Mouse (Mus musculus): ENCODE results near the gene Stkld1. TPM values are rescaled to one million over a fixed set of nuclear protein-coding genes. Genes with fewer than 3 reads are reported as not detected.

Gene Stkld1
- polyA plus RNA-seq, 1 experiment = 0.80 TPM

DNA sequence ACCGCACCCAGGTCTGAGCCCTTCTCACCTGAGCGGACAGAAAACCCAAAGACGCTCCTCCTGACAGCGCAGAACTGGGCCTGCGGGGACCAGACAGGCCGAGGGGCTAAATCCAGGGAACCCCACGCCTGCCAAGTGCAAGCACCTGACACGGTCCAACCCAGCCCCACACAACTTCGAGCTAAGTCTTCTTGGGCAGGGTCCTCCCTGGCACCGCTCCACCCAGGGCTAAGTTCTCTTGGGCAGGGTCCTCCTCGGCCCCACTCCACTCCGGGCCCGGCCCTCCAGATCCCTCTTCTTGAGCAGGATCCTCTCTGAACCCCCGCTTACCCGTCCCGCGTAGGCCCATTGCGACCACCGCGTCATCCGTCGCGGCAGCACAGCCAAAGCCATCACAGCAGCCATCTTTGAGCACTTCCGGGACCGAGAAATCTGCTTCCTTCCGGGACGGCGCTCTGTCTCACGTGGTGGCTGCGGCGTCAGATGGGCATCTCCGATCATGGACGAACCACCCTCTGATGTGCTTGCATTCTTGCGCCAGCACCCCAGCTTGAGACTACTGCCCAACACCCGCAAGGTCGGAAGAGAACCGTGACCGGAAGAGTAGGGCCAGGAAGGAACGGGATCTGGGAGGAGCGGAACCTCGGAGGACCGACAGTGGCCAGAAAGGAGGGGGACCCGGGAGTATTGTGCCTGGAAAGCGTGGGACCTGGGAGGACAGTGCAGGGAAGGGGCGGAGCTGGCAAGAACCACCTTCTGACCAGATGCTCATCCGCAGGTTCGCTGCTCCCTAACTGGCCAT, 17.7 kb upstream of the Stkld1 start, which contains the start of the genes Surf2 and Surf1:
Gene Surf2 (plus strand): TSS at position 441 of the 802 bp plus-strand sequence.
Gene Surf1 (minus strand): TSS at position 604 of the 802 bp plus-strand sequence.
- DNase-seq (ENCODE audit: low read depth) = no peak

DNA sequence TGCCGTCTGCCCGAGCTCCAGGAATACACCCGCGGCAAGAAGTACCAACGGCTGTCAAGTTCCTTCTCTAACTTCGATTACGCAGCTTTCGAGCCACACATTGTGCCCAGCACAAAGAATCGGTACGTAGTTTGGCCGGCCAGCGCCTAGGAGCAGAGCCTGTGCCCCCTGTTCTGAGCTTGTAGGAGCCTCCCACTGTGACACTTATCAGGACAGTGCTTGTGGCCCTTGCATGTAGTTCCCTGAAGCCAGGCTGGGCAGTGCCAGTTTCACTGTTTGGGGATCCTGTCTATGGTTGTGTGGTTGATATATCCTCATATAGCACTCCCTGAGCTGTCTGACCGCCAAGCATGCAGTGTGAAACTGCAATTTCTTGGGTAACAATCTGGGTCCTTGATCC, 17.1 kb upstream of the Stkld1 start:
- DNase-seq (ENCODE audit: low read depth) = no peak

DNA sequence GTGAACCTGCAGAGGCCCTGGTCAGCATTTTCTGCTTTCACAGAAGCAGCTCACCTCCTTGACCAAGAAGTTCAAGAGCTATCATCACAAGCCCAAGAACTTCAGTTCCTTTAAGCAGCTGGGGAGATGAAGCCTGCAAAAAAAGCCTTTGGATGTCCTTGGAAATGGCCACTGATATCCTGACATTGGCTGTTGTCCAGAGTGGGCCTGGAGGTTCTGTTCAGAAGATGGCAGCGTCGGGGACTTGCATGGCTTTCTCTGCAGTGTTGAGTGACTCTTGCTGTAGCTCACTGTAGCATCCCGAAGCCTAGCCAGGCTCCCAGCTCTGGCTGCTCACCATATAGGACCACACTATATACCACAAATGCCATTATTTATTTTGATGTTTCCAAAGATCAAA, 14.2 kb upstream of the Stkld1 start:
- DNase-seq (ENCODE audit: low read depth) = no peak

DNA sequence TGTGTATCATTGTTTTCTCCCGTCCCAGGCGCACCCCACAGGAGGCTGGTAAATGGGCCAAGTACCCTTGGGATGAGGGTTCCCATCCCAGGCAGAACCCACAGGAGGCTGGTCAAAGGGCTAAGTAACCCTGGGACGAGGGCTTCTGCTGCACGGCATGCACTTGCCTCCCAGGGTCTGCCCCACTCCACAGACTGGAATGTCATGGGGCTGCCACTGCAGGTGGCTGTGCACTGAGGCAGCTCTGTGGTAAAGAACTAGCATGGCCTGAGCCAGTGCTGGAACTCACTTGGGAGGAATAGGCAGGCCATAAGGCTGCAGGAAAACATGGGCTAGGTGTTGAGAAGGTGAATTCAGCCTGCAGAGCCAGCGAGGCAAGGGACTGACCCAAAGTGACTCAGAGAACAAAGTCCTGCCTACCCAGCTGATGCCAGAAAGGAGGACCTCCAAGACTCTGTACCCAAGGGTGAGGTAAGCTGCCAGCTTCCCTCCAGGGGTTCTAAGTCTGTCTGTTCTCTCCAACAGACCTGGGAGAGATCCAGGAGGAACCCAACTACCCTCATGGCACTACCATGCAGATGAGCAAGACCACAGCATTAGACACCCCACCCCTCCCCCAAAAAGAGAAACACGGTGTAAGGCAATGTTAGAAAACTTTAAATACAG, 13.5 kb upstream of the Stkld1 start:
- DNase-seq (ENCODE audit: low read depth) = no peak

DNA sequence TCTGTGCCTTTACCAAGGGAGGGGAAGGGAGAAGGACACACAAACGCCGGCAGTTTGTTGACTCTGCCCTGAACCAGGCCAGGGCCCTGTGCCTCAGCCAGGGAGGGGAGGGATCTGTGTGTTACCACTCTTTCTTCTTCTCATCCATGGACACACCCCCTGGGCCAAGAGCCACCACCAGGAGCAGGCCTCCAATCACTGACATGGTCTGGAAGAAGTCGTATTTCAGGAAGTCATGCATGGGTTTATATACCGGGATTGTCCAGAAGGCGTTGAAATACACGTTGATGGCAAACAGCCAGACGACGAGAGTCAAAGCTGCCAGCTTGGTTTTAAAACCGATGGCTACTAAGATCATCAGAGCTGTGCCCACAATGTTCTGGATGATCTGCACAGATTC, 12.1 kb upstream of the Stkld1 start:
- DNase-seq (ENCODE audit: low read depth) = no peak

DNA sequence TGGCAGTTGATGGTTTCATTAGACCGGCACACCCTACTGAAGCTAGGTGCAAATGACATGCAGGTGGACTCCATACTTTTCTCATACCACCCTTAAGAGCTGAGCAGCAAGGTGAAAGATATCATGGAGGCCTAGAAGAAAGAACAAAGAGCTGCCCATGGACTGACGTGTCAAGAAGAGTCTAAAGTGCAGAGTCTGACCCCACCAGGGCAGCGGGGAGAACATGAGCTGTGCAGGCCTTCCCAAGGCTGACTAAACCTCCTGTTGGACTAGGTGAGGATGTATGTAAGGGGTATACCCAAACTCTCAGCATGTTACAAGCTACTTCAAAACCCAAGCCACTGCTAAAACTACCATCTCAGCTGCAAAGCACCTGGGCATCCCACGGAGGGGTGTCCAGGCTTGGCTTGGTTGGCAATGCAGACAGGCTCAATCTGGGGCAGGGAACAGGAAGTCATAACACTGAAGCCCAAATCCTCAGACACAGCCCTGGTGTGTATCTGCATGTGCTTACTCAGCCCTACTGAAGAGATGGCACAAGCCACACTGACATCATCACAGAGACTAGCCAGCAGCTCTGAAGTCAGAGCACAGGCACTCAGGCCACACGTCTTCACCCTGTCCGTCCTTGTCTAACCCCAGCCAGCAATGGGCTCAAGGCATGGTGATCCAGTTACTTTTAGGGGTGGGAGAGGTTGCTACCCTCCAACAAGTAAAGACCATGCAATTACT, 5.9 kb upstream of the Stkld1 start:
- DNase-seq (ENCODE audit: low read depth) = no peak

DNA sequence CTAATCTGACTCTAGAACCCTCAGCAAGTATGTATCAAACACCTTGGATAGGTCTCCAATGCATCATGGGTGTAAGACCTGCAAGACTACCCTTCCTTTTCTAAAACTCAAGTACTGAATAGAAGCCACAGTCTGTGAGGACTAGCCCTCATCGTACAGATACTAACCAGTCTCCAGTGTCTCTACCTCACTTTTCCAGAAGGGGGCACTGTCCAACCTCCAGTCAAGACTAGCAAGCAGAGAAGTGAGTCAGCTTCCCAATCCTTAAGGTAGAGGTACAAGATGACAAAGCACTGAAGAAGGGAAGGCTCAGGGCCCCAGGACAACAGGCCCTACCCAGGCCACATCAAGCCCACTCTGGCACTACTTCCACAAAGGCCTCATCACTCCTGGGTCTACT, 3.5 kb upstream of the Stkld1 start:
- DNase-seq (ENCODE audit: low read depth) = no peak

DNA sequence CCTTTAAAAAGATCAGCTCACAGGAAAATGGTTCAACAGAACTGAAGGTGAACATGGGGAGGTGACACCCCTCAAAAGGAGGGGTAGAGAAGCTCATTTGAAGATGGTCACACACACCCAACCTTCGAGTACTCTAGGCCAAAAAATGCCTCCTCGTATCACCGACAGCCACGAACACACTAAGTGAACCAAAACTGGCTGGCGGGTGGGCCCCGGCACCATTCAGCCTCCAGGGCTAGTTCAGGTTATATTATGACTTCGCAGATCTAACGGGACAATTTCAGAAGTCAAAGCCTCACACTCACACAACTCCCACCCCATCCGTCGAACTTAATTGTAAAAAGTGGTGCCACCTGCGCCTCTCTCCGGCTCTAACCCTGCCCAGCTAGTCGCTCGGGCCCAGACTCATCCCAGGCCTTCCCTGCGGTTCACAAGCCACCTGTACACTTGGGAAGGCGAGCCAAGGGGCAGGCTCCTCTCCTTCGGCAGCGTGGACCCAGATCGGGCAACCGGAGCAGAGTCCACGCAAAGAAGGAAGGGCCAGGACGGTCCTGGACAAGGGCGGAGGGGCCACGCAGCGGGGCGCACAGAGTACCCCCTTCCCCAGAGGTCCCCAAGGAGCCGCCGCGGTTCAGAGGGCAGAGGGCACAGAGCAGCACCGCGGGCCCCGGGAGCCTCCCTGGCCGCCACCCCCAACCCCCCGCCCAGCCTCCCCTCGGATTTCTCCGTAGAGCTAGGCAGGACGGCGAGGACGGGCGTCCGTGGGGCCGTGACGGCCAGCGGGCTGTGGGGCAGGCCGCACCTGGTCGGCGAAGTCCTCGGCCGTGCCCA, 1.2 kb upstream of the Stkld1 start:
- no peak for DNase-seq (ENCODE audit: low read depth)

DNA sequence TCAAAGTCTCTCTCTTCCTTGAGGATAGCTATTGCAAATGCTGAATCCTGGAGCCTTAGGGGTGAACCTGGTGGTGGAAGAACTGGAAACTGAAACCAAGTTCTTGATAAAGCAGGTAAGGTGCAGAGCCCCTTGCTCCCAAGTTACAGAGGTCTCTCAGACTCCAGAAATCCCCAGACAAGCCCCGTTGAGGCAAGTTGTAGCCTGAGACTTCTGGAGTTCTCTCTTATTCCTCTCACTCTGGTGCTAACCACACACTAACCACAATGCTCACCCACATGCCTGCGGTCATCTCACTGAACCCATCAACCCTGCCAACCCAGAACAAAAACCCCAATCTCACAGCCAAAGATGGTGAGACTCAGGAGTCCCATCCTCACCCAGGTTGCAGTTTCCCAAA, 1.4 kb downstream of the Stkld1 start:
- no peak for DNase-seq (ENCODE audit: low read depth)

DNA sequence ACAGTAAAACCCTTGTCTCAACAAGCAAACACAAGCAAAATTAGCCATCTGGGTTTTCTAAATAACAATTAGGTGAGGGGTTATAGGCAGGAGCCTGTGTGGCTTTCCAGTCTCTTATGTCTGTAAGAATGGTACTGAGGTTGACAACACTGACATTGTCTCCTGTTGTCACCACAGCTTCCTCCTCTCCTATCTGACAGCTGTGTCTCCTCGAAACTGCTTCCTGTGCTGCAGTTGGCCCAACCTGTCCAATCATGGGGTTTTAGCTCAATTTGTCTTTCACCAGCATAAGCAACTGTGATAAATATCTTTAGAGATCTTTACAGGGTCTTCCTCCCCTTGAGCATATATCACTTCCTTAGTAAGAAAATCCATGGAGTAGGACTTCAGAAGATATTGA, 2.6 kb downstream of the Stkld1 start:
- DNase-seq (ENCODE audit: low read depth) = no peak

DNA sequence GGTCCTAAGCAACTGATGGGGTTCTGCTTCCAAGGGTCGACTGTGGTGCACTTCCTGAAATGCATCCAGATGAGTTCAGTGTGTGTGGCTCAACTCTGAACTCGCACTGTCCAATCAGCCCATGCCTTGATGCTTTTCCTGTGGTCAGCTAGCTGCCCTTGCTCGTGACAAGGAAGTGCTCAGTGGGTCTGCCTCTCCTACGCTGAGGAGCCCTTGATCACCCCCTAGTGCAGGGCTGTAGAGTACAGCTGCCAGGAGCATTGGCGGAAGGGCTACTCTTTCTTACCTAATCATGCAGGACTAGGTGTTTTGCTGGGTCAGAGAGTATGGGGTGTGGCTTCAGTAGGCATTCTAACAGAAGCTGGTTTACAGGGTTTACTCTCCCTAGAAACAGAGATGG, 7.7 kb downstream of the Stkld1 start:
- no peak for DNase-seq (ENCODE audit: low read depth)

DNA sequence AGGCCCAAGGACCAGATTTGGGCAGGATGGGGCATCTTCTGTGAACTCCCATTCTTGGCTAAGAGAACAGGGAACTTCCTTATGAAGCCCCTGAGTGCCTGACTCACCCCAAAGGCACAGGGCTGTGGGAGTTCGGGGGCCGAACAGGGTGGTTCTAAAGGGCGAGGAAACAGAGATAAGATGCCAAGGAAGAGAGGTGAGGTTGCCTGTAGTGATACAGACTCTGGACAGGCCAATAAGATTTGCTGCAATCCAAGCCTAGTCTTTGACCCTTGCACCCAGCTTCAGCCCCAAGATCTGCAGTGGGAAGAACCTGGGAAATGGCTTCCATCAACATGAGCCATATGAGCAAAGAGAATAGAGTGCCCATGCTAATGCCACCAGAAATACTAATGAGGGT, 9.4 kb downstream of the Stkld1 start:
- DNase-seq (ENCODE audit: low read depth) = no peak

DNA sequence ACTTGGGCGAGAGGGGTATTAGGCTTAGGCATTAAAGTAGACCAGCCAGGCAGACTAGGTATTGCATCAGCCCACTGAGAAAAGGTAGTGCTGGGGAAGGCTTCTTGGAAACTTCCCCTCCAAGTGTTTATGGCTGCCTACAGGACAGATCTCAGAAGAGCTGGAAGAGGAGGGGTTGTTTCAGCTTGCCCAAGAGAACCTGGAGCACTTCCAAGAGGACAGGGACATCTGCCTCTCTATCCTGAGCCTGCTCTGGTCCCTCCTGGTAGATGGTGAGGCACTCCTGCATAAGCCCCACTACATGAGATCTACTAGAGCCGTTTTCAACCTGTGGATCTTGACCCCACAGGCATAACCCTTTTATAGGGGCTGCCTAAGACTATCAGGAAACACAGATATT, 16.6 kb downstream of the Stkld1 start:
- no peak for DNase-seq (ENCODE audit: low read depth)

DNA sequence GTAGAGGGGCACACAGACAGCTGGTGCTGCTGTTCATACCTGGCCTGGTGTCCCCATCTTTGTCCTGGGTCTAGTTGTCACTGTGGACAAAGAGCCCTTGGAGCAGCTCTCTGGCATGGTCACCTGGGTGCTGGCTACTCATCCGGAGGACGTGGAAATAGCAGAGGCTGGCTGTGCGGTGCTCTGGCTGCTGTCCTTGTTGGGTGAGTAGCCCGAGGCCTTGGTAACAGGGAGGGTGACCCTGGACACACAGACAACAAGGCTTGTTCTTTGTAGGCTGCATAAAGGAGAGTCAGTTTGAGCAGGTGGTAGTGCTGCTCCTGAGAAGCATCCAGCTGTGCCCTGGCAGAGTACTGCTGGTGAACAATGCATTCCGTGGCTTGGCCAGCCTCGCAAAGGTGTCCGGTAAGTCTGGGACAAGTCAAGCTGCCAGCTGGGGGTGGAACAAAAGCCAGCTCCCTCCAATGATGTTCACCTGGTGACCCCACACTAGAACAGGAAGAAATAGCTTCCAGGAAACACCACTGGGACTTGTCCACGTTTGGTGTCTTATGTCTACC, 17.6 kb downstream of the Stkld1 start:
- DNase-seq (ENCODE audit: low read depth) = no peak

DNA sequence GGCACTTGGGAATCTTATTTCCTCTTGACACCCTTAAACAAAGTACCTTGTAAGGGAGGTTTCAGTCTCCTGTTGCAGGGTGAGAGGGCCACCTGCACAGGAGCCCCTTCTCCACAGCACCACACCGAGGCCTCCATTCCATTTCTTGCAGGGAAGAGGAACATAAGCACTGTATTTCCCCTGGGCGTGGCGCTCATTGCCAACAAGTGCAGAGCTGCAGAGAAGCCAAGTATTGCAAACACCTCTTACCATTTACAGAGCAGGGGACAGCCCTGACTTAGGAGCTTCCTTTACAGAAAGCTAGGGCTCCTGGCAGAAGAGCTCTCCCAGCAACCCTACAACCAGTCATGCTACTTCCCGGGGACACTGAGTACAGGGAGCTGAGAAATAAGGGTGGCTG, 18.3 kb downstream of the Stkld1 start:
- no peak for DNase-seq (ENCODE audit: low read depth)

DNA sequence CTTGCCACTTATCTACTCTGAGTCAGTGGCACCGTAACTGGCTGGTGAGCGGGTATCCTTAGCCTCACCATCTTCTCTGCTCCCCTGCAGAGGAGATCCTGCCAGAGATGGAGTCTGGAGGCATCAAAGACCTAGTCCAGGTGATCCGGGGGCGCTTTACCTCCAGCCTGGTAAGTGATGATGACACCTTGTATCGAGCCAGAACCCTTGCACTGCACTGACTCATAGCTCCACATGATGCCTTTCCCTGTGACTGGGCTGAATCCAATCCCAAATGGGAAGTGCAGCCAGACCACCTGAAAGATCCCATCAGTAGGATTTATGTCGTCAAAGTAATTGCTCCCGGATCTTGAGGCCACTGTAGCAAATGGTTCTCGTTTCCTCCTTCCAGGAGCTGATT, 19.0 kb downstream of the Stkld1 start:
- no peak for DNase-seq (ENCODE audit: low read depth)

DNA sequence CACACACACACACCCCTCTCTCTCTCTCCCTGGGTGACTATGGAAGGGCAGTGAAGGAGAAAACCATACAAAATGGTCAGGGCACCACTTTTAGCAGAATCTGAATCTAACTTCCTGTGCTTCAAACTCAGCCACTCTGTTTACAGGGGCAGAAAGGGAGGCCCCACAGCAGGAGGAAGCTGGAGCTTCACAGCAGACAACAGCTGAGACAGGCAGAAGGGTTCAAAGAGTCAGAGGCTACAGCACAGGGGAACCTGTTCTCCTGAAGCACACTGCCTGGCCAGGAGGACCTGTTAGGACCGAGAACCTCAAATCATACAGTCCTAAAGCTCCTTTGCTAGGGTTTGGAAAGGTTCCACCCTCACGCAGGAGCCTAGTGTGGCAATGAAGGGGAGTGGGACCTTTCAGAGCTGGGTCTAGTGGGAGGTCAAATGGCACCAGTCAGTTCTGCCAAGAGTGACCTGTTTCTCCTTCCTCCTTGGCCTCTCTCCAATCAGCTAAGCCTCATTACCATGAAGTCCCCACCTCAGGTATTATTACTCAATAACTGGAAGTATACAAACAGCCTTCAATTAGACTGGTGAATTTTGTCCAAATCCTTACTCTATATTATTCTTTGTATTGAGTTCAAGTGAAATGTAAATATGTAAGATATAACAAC, 21.0 kb downstream of the Stkld1 start:
- DNase-seq (ENCODE audit: low read depth) = no peak

DNA sequence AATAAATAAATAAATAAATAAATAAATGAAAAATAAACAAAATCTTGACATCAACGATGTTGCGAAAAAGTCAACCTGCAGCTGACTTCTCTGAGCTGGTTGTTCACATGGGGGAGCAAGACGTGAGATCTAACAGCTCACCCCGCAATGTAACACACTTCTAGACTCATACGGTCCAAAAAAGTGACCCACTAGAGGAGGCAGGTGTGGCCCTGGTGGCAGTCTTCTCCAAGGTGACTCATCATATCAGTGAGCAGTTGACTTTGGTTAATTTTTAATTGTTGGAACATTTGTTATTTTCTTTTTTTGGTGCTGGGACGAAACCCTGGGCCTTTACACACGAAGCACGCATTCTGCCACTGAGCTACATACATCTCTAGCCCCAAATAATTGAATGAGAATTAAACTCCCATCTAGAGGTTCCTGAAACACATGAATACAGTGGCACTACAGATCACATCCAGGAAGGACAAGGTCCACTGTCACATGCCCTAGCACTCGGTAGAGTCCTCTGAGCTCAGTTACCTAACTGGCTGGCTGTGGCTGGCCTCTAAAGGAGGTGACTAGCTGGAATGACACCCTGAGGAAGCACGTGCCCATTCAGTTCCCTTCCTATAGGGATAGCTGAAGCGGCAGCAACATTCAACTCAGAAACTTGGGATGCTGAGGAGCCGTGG, 23.1 kb downstream of the Stkld1 start:
- DNase-seq (ENCODE audit: low read depth) = no peak

DNA sequence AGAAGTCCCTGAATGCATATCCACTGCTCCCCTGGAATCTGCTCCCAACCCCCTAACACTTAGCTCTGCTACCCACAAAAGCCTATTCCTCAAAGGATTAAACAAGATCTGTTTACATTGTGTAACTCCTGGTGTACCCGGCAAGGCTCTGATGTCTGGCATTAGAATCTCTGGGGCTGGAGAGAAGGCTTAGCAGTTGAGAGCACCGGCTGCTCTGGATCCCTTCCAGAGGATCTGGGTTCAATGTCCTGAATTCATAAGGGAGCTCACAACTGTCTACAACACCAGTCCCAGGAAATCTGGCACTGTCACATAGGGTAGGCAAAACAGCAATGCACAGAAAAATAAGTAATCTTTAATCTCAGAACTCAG, 23.6 kb downstream of the Stkld1 start:
- no peak for DNase-seq (ENCODE audit: low read depth)

DNA sequence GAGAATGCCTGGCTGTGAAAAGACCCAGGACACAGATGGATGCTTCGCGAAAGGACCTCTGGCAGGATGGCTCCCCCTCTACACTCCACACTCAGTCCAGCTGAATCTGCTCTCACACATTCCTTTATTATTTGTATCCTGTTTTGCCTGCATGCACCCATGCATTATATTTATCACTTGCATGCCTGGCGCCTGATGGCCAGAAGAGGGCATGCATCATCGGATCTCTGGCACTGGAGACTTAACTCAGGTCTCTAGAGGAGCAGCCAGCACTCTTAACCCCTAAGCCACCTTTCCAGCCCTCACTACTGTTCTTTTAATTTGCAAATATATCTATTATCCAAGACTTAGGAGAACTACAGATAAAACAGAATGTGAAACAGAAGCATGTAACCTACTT, 26.9 kb downstream of the Stkld1 start:
- no peak for DNase-seq (ENCODE audit: low read depth)

Measured in gonadal fat pad, adult 2 months (tissue).